Mouse (Mus musculus) liver, embryonic 11.5 days (tissue): ENCODE data around the gene Gna14. TPM values are rescaled to one million over a fixed set of nuclear protein-coding genes. Genes with fewer than 3 reads are reported as not detected.

Experiments
- ATAC-seq: fragments of 200-750 bp; cut with Nextera tagmentation; replicated peaks from 2 replicates; pipeline ENCODE4 v1.8.0; 2017; ENCODE audit warnings: moderate number of reproducible peaks, mild to moderate bottlenecking, moderate TSS enrichment, moderate library complexity; ENCODE audit not compliant: low FRiP score
- DNase-seq: peaks from one replicate; pipeline ENCODE4 v3.0.0-alpha.2; 2017; ENCODE audit warnings: low spot score
- H3K27ac ChIP-seq: fragments of 300-500 bp; sonication (generic); 2 replicates; pipeline ENCODE4 v1.5.1; 2014; ENCODE audit warnings: mild to moderate bottlenecking, low read depth, low read length, control low read depth
- H3K27me3 ChIP-seq: fragments of 300-500 bp; sonication (generic); replicated peaks from 2 replicates; pipeline ENCODE4 v1.6.1; 2014; ENCODE audit warnings: low read length, mixed read lengths; ENCODE audit not compliant: control insufficient read depth, insufficient read depth
- H3K36me3 ChIP-seq: fragments of 300-500 bp; sonication (generic); 2 replicates; pipeline ENCODE4 v1.6.1; 2014; ENCODE audit warnings: mild to moderate bottlenecking, low read length, moderate library complexity, mixed read lengths; ENCODE audit not compliant: control insufficient read depth, insufficient read depth
- H3K4me1 ChIP-seq: fragments of 300-500 bp; sonication (generic); replicated peaks from 2 replicates; pipeline ENCODE4 v1.6.1; 2014; ENCODE audit warnings: low read length, mixed read lengths; ENCODE audit not compliant: control insufficient read depth, insufficient read depth
- H3K4me2 ChIP-seq: fragments of 300-500 bp; sonication (generic); 2 replicates; pipeline ENCODE4 v1.6.1; 2014; ENCODE audit warnings: mild to moderate bottlenecking, control low read depth, moderate library complexity
- H3K4me3 ChIP-seq: fragments of 300-500 bp; sonication (generic); 2 replicates; pipeline ENCODE4 v1.5.1; 2014; ENCODE audit warnings: low read depth, low read length, control low read depth
- H3K9ac ChIP-seq: fragments of 300-500 bp; sonication (generic); 2 replicates; pipeline ENCODE4 v1.6.1; 2014; ENCODE audit warnings: low read depth, low read length, control low read depth
- H3K9me3 ChIP-seq: fragments of 300-500 bp; sonication (generic); 2 replicates; pipeline ENCODE4 v1.6.1; 2016; ENCODE audit warnings: low read length, inconsistent platforms, mixed read lengths; ENCODE audit not compliant: control insufficient read depth
- WGBS: fragments of 180-500 bp; shearing (Covaris S2); extraction: QIAGEN DNeasy Blood & Tissue Kit; methylation state at CpG from one replicate; pipeline ENCODE4 v1.1.7; 2014; 5-methylcytosine and 5-hydroxymethylcytosine counted together
- polyA plus RNA-seq: library from polyadenylated mRNA; unstranded; fragments of >200 nt; fragmentation: Nextera tagmentation; extraction: Ambion mirVana; gene quantifications from 2 replicates; pipeline ENCODE4 v1.2.1, GENCODE M21; 2014

The Gna14 gene
- polyA plus RNA-seq, 1 experiment from 2014 or later: 4.2 TPM

DNA sequence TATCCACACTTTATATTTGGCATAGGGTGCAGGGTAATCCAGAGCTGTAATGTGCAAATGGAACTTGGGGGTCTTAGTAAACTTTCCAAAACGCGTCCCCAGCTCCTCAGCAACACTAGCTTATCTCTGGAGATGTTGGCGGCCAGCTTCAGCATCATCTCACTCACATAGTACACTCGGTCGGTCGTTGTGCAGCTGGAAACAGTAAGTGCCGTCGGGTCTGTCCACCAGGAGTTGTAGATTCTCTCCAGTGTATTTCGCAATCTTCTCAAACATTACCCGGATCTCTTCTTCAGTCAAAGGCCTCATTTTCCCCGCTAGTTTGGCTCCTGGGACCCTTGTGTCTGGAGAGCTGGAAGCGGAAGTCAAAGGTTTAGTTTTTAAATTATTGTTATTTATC lies 55.2 kb downstream of the Gna14 start:
- Histone ChIP-seq H3K27me3 (no peaks in the 10 kb centered on the region), H3K4me3 (no peak overlapping the region), H3K36me3 (no peaks in the 10 kb centered on the region), H3K4me2 (no peak overlapping the region), H3K9me3 (no peaks in the 10 kb centered on the region), H3K9ac (no peak overlapping the region), H3K4me1 (peaks cover 9% of the 10 kb centered on the region; the same call in 1 of the 2 replicates), H3K27ac (no peak overlapping the region)
- whole genome bisulfite sequencing: 70% methylated on average over 12 of the region's 12 CpGs
- DNase-seq (no peak), ATAC-seq (no peak)

GRCm38 (mm10) chr19:16491497-16491896 lies 55.9 kb downstream of the Gna14 start:
- H3K27me3 ChIP-seq: no peaks in the 10 kb centered on the region
- H3K4me3 ChIP-seq: no peak overlapping the region
- H3K27ac ChIP-seq: no peak overlapping the region
- H3K9me3 ChIP-seq: no peaks in the 10 kb centered on the region
- DNase-seq (no peak), ATAC-seq (no peak)
- no peaks in the 10 kb centered on the region for H3K36me3 ChIP-seq
- H3K9ac ChIP-seq: no peak overlapping the region
- 70% methylated on average over 7 of the region's 7 CpGs for WGBS
- no peak overlapping the region for H3K4me2 ChIP-seq
- H3K4me1 ChIP-seq: peaks cover 9% of the 10 kb centered on the region; the same call in 1 of the 2 replicates

DNA sequence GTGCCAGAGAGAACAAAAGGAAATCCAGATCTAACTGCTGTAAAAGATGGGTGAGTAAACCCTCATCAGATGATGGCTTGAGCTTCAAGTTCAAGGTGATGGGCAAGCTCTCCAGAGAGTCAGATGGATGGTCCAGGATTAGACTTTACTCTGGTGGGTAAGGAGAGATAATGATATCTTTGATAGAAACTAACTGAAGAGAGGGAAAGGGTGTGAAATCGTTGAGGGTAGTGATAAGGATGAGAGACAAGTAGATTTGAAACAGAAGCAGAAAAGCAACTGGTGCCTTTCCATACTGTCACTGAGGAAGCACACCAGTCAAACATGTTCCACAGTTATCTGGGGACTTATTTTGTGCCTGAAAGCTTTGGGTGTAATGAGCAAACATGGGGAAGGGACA lies 56.9 kb downstream of the Gna14 start:
- H3K27me3 ChIP-seq: no peaks in the 10 kb centered on the region
- no peak overlapping the region for H3K9ac ChIP-seq
- no peak overlapping the region for H3K4me3 ChIP-seq
- WGBS: 28% methylated on average over 1 of the region's 1 CpGs
- 0 out of 2 replicates have a peak, but pooled peaks have one; percentile 33 for ATAC-seq
- no peak overlapping the region for H3K4me2 ChIP-seq
- H3K9me3 ChIP-seq: no peaks in the 10 kb centered on the region
- H3K4me1 ChIP-seq: peaks cover 9% of the 10 kb centered on the region; the same call in 1 of the 2 replicates
- H3K27ac ChIP-seq: no peak overlapping the region
- no peak for DNase-seq
- H3K36me3 ChIP-seq: no peaks in the 10 kb centered on the region

DNA sequence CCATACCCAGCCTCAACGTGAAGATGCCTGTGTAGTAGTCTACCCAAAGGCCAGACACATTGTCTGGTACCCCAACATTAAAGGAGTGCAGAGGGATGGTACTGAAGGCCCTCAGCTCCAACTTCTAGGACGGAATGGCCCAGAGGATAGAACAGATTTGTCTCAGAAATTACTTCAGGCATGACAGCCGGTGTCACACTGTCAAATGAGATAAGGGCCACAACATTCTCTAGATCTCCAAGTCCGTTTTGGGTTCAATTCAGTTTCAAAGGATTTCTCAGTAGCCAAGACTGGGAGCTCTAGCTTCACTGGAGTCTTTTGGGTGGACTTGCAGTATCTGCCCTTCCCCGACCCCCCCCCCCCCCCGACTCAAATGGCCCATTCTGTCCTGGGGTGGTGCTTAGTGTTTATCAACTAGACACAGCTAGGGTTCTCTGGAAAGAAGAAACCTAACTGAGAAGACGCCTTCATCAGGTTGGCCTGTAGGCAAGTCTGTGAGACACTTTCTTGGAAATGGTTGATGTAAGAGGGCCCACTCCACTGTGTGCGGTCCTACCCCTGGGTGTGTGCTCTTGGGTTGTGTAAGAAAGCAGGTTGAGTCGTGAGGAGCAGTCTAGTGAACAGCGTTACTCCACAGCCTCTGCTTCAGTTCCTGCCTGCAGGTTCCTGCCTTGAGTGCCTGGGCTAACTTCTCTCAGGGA lies 59.4 kb downstream of the Gna14 start:
- Histone ChIP-seq H3K4me2 (0 out of 2 replicates have a peak overlapping the region, but pooled peaks have one; percentile 6), H3K4me3 (no peak overlapping the region), H3K4me1 (peaks cover 9% of the 10 kb centered on the region; the same call in 1 of the 2 replicates), H3K27me3 (no peaks in the 10 kb centered on the region), H3K36me3 (no peaks in the 10 kb centered on the region), H3K27ac (no peak overlapping the region), H3K9ac (no peak overlapping the region), H3K9me3 (no peaks in the 10 kb centered on the region)
- ATAC-seq (peak; percentile 86), DNase-seq (no peak)
- 53% methylated on average over 10 of the region's 10 CpGs for WGBS

- Histone ChIP-seq H3K4me1 (peaks cover 9% of the 10 kb centered on the region; the same call in 1 of the 2 replicates), H3K9me3 (no peaks in the 10 kb centered on the region), H3K27me3 (no peaks in the 10 kb centered on the region), H3K36me3 (no peaks in the 10 kb centered on the region), H3K27ac (no peak overlapping the region), H3K9ac (no peak overlapping the region), H3K4me2 (no peak overlapping the region), H3K4me3 (no peak overlapping the region)
- ATAC-seq: no peak
- 88% methylated on average over 5 of the region's 5 CpGs for WGBS
- DNase-seq: no peak
Measured at GRCm38 (mm10) chr19:16496016-16496415, 60.5 kb downstream of the Gna14 start.

DNA sequence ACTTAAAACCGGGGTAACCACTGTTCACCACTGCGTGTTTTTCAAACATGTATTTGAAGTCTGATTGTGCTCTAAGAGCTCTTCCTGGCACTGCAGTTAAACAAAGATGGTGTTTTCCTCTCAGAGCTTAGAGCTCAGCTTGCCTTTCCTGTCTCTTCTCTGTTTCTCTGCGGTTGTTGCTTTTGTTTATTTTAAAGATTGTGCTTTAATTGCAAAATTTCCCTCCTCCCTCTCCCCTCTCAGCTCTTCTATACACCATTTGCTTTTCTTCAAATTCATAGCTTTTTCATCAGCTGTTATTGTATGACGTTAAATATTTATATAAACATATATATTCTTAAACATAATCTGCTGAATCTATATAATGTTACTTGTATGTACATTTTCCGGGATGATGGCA lies 66.5 kb downstream of the Gna14 start:
- Histone ChIP-seq H3K9ac (no peak overlapping the region), H3K36me3 (no peaks in the 10 kb centered on the region), H3K4me2 (no peak overlapping the region), H3K4me1 (no peaks in the 10 kb centered on the region), H3K27me3 (no peaks in the 10 kb centered on the region), H3K4me3 (no peak overlapping the region), H3K9me3 (no peaks in the 10 kb centered on the region), H3K27ac (no peak overlapping the region)
- no peak for DNase-seq
- ATAC-seq: no peak
- 63% methylated on average over 5 of the region's 5 CpGs for WGBS

DNA sequence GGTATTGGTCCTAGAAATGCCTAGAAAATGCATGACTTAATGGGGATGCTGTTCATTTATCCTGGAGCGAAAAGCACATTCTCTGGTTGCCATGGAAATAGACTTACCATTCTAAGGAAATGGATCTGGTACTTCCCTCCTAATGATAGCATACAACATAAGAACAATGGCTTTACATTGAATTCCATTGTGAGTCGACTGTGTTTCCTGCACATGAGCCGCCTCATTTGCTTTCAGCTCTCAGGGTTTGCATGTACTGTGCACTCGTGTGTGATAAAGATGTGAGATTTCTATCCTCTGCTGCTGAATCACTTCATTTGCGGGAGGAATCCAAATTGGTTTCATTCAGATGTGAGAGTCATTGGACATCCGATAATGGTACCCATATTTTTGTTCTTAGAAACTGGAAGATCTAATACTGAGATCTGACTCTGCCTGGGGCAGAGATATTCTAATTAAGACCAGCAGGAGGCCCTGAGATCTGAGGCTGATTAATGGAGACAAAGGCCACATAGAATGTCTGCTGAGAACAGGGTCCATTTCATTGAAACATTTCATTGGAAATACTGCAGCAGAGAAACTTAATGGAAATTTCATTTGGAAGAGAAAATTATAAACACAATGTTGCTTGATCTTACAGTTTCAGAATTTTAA lies 71.3 kb downstream of the Gna14 start:
- Histone ChIP-seq H3K9me3 (0 out of 2 replicates have a peak, but pooled peaks cover 2% of the 10 kb centered on the region), H3K9ac (no peak overlapping the region), H3K27ac (no peak overlapping the region), H3K4me1 (peaks cover 18% of the 10 kb centered on the region), H3K36me3 (no peaks in the 10 kb centered on the region), H3K27me3 (no peaks in the 10 kb centered on the region), H3K4me3 (no peak overlapping the region), H3K4me2 (no peak overlapping the region)
- DNase-seq (no peak), ATAC-seq (no peak)
- WGBS: 75% methylated on average over 6 of the region's 6 CpGs

DNA sequence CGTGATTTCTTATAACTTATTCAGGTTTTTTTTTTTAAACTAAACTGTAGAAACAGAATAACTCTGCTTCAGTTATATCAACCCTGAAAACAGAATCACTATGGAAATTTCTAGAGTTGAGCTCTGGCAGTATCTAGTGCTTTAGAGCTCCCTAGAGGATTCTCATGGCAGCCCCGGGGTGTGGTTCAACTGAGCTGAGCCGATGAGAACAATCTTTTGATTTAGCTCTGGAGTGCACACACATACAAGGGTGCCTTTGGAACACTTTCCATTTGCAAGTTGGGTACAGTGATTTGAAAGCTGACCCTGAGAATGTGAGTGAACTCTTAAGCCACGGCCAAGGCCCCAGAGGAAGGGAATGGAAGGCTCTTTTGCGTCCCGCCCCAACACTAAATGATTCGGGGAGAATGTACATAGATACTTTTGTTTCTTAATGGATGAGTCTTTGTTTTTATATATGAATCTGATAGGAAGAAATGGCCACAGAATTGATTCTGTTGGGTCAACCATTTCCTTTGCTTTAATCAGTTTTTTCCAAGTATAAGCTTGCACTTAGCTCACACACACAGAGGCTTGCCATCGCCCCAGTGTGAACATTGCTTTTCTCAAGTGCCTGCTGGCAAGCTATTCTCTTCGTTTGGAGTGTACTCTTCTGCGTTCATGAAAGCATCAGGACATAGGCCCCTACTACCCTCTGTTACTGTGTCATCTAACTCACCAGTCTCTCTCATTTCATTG lies 75.0 kb downstream of the Gna14 start:
- ATAC-seq (peak; percentile 39), DNase-seq (no peak)
- H3K4me3 ChIP-seq: no peak overlapping the region
- no peaks in the 10 kb centered on the region for H3K36me3 ChIP-seq
- H3K4me1 ChIP-seq: peaks cover 28% of the 10 kb centered on the region
- H3K4me2 ChIP-seq: peak overlapping the region; percentile 53
- H3K27ac ChIP-seq: peak overlapping the region; percentile 67
- WGBS: 74% methylated on average over 10 of the region's 10 CpGs
- no peaks in the 10 kb centered on the region for H3K27me3 ChIP-seq
- H3K9me3 ChIP-seq: 0 out of 2 replicates have a peak, but pooled peaks cover 2% of the 10 kb centered on the region
- no peak overlapping the region for H3K9ac ChIP-seq
